Mouse (Mus musculus) E14TG2a.4 (cell line): ENCODE data around the gene Prss36.

Source experiments
- CTCF ChIP-seq: conservative IDR thresholded peaks from 2 replicates; pipeline ENCODE4 v1.5.1; 2014; ENCODE audit warnings: low read length
- NANOG ChIP-seq: IDR thresholded peaks from 2 replicates; pipeline ENCODE4 v1.6.1; 2014; ENCODE audit warnings: borderline replicate concordance, low read length, mixed read lengths
- POU5F1 ChIP-seq: IDR thresholded peaks from 2 replicates; pipeline ENCODE4 v1.6.1; 2014; ENCODE audit warnings: low read length, borderline replicate concordance

DNA sequence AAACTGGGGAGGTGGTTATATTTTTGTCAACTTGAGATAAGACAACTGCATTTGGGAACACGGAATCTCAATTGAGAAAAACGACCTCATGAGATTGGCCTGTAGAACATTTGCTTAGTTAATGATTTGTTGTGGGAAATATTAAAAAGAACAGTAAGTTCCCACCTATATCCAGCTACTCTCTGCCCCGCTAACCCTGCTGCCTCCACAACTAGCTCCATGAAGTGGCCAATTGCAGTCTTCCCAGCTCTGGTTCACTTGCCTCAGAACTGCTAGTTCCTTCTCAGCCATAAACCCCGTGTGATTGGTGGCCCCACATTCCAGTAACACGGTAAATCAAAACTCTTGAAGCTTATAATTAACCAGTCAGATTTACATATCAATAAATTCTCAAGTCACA lies 12.8 kb upstream of the Prss36 start:
- TF ChIP-seq CTCF (no peak), POU5F1 (no peak), NANOG (no peak)
